ENCODE assay signal across 7 mouse cellular contexts in the genomic region with DNA sequence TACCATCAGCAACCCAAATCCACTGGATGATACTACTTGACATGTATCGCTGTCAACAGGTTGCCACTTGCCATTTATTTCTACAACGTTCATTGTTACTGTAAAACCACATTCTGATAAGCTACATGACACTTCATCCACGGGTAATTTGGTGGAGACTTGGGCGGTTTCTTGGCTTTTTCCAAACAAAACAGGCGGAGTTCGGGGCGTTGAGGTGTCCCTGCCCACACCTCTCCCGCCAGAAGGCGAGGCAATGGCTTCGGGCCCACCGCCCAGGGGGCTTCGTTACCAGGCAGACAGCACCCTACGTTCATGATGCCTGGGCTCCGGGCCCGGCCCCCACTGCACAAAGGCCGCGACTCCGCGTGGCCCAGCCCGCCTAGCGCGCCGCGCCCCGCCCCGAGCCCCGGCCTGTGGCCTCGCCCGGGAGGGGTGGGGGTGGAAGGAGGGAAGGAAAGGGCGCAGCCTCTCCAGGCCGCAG. TPM values are rescaled to one million over a fixed set of nuclear protein-coding genes. Genes with fewer than 3 reads are reported as not detected.
A peak's percentile ranks its signal among the peaks of the same experiment; 100 is the strongest.
DNase-seq lines count a peak whose midpoint lies in the region; ATAC-seq and TF ChIP-seq lines count a peak whose summit lies in the region.

No protein-coding gene starts in this region.

- ATAC-seq in hindbrain, embryonic 13.5 days (ENCODE audit: low FRiP score): peak; percentile 85
- peak; percentile 87 for ATAC-seq in liver, postnatal 0 days
- ATAC-seq in neural tube, embryonic 14.5 days (ENCODE audit: low read depth): peak; percentile 81

- peak overlapping the region; percentile 69; the same call in 1 of the 2 replicates for H3K27ac ChIP-seq in cortical plate, adult 2 months (ENCODE audit: insufficient read depth, low read length)
- H3K27ac ChIP-seq in hindbrain, embryonic 13.5 days: peak overlapping the region; percentile 90
- peak overlapping the region; percentile 92 for H3K27ac ChIP-seq in liver, postnatal 0 days (ENCODE audit: low read depth)
- H3K27ac ChIP-seq in neural tube, embryonic 14.5 days (ENCODE audit: low read depth, low read length): peak overlapping the region; percentile 83

- no peaks in the 10 kb centered on the region for H3K9me3 ChIP-seq in hindbrain, embryonic 13.5 days
- H3K9me3 ChIP-seq in liver, postnatal 0 days (ENCODE audit: low read length): no peaks in the 10 kb centered on the region
- no peaks in the 10 kb centered on the region for H3K9me3 ChIP-seq in neural tube, embryonic 14.5 days (ENCODE audit: control insufficient read depth, low read length)

- peak; percentile 35 for DNase-seq in left cerebral cortex, adult 11 months (ENCODE audit: low spot score)
- no peak for DNase-seq in left cerebral cortex, adult 18-20 months (ENCODE audit: low spot score in 2 of 2)
- peak; percentile 77 for DNase-seq in MN1 (ENCODE audit: low spot score)
- no peak for DNase-seq in liver, postnatal 0 days

- 1% methylated on average over 26 of the region's 31 CpGs for WGBS in hindbrain, embryonic 13.5 days
- WGBS in liver, postnatal 0 days (ENCODE audit: insufficient replicate concordance): 2% methylated on average over 25 of the region's 31 CpGs
- WGBS in neural tube, embryonic 14.5 days: 2% methylated on average over 21 of the region's 31 CpGs

- peak overlapping the region; percentile 75 for H3K4me3 ChIP-seq in cortical plate, adult 2 months (ENCODE audit: insufficient read depth, low read length)
- H3K4me3 ChIP-seq in hindbrain, embryonic 13.5 days: peak overlapping the region; percentile 97
- H3K4me3 ChIP-seq in liver, postnatal 0 days (ENCODE audit: low read depth, low read length): peak overlapping the region; percentile 90
- H3K4me3 ChIP-seq in neural tube, embryonic 14.5 days (ENCODE audit: low read depth, low read length): peak overlapping the region; percentile 96

- peaks cover 6% of the 10 kb centered on the region; the same call in 1 of the 2 replicates for H3K4me1 ChIP-seq in cortical plate, adult 2 months (ENCODE audit: control insufficient read depth, insufficient read depth, low read length)
- H3K4me1 ChIP-seq in hindbrain, embryonic 13.5 days (replicated peaks): peaks cover 36% of the 10 kb centered on the region
- peaks cover 20% of the 10 kb centered on the region for H3K4me1 ChIP-seq in liver, postnatal 0 days (ENCODE audit: insufficient read depth)
- peaks cover 23% of the 10 kb centered on the region for H3K4me1 ChIP-seq in neural tube, embryonic 14.5 days (ENCODE audit: control insufficient read depth, insufficient read depth, low read length)

- H3K36me3 ChIP-seq in hindbrain, embryonic 13.5 days: peaks cover 18% of the 10 kb centered on the region
- H3K36me3 ChIP-seq in liver, postnatal 0 days (replicated peaks; ENCODE audit: insufficient read depth, low read length): peaks cover 23% of the 10 kb centered on the region
- peaks cover 13% of the 10 kb centered on the region for H3K36me3 ChIP-seq in neural tube, embryonic 14.5 days (ENCODE audit: control insufficient read depth, insufficient read depth, low read length)

- peak overlapping the region; percentile 98 for H3K9ac ChIP-seq in hindbrain, embryonic 13.5 days
- H3K9ac ChIP-seq in liver, postnatal 0 days (replicated peaks): peak overlapping the region; percentile 90
- peak overlapping the region; percentile 90 for H3K9ac ChIP-seq in neural tube, embryonic 14.5 days (replicated peaks; ENCODE audit: low read depth, low read length)

- TF ChIP-seq POLR2A in cortical plate, adult 2 months (IDR thresholded peaks at IDR 0.05; ENCODE audit: extremely low read depth, insufficient read depth, low read length): no peak

- TF ChIP-seq EP300 in liver, postnatal 0 days (IDR thresholded peaks at IDR 0.05; ENCODE audit: low read depth): no peak

- H3K4me2 ChIP-seq in hindbrain, embryonic 13.5 days: peak overlapping the region; percentile 95
- H3K4me2 ChIP-seq in liver, postnatal 0 days (ENCODE audit: low read depth, low read length): peak overlapping the region; percentile 80
- H3K4me2 ChIP-seq in neural tube, embryonic 14.5 days (ENCODE audit: low read depth, low read length): peak overlapping the region; percentile 78

- no peak for TF ChIP-seq CTCF in cortical plate, adult 2 months (IDR thresholded peaks at IDR 0.05; ENCODE audit: extremely low read depth, insufficient read depth, low read length)
- TF ChIP-seq CTCF in liver, postnatal 0 days (IDR thresholded peaks at IDR 0.05; ENCODE audit: low read depth): no peak

- H3K27me3 ChIP-seq in hindbrain, embryonic 13.5 days: no peaks in the 10 kb centered on the region
- no peaks in the 10 kb centered on the region for H3K27me3 ChIP-seq in liver, postnatal 0 days (ENCODE audit: insufficient read depth, low read length)
- no peaks in the 10 kb centered on the region for H3K27me3 ChIP-seq in neural tube, embryonic 14.5 days (ENCODE audit: control insufficient read depth, insufficient read depth, low read length)

RNA-seq across cellular contexts. Expression of gene Dgcr8, which starts 0.4 kb away (rescaled TPM):
- total RNA-seq in left cerebral cortex, adult 18-20 months (2021): 10 to 100 TPM; 41.7 to 42.4 TPM
- polyA plus RNA-seq in cortical plate, adult 2 months (2012; rRNA removed): 36.3 and 40.9 TPM in 2 replicates
- polyA plus RNA-seq in hindbrain, embryonic 13.5 days (2015; fragmentation: Nextera tagmentation; extraction: Ambion mirVana): 34.8 and 37.4 TPM in 2 replicates
- polyA plus RNA-seq in liver, postnatal 0 days (2015; fragmentation: Nextera tagmentation; extraction: Ambion mirVana): 5.4 and 9.2 TPM in 2 replicates
- polyA plus RNA-seq in neural tube, embryonic 14.5 days (2014; fragmentation: Nextera tagmentation; extraction: Ambion mirVana): 40.8 and 42.1 TPM in 2 replicates

RNA-seq across cellular contexts. Expression of gene Gm49776, which starts 30.5 kb away (rescaled TPM):
- total RNA-seq in left cerebral cortex, adult 18-20 months (2021): not detected
- 0.36 TPM in 1 of 2 replicates, not detected in the other for polyA plus RNA-seq in cortical plate, adult 2 months (2012; rRNA removed)
- 3.3 TPM in 1 of 2 replicates, not detected in the other for polyA plus RNA-seq in hindbrain, embryonic 13.5 days (2015; fragmentation: Nextera tagmentation; extraction: Ambion mirVana)
- polyA plus RNA-seq in liver, postnatal 0 days (2015; fragmentation: Nextera tagmentation; extraction: Ambion mirVana): 1.1 TPM in 1 of 2 replicates, not detected in the other
- not detected in 2 replicates for polyA plus RNA-seq in neural tube, embryonic 14.5 days (2014; fragmentation: Nextera tagmentation; extraction: Ambion mirVana)

RNA-seq across cellular contexts. Expression of gene Ranbp1, which starts 40.1 kb away (rescaled TPM):
- total RNA-seq in left cerebral cortex, adult 18-20 months (2021): 10 to 100 TPM; 85.5 to 91.0 TPM
- 92.3 and 95.1 TPM in 2 replicates for polyA plus RNA-seq in cortical plate, adult 2 months (2012; rRNA removed)
- 444 and 462 TPM in 2 replicates for polyA plus RNA-seq in hindbrain, embryonic 13.5 days (2015; fragmentation: Nextera tagmentation; extraction: Ambion mirVana)
- 156 and 160 TPM in 2 replicates for polyA plus RNA-seq in liver, postnatal 0 days (2015; fragmentation: Nextera tagmentation; extraction: Ambion mirVana)
- 400 and 407 TPM in 2 replicates for polyA plus RNA-seq in neural tube, embryonic 14.5 days (2014; fragmentation: Nextera tagmentation; extraction: Ambion mirVana)

RNA-seq across cellular contexts. Expression of gene Trmt2a, which starts 40.1 kb away (rescaled TPM):
- total RNA-seq in left cerebral cortex, adult 18-20 months (2021): 10 to 100 TPM; 41.8 to 48.5 TPM
- polyA plus RNA-seq in cortical plate, adult 2 months (2012; rRNA removed): 72.9 and 84.7 TPM in 2 replicates
- 95.8 and 98.7 TPM in 2 replicates for polyA plus RNA-seq in hindbrain, embryonic 13.5 days (2015; fragmentation: Nextera tagmentation; extraction: Ambion mirVana)
- 22.9 and 23.3 TPM in 2 replicates for polyA plus RNA-seq in liver, postnatal 0 days (2015; fragmentation: Nextera tagmentation; extraction: Ambion mirVana)
- 78.4 and 81.5 TPM in 2 replicates for polyA plus RNA-seq in neural tube, embryonic 14.5 days (2014; fragmentation: Nextera tagmentation; extraction: Ambion mirVana)

RNA-seq across cellular contexts. Expression of gene Zdhhc8, which starts 53.7 kb away (rescaled TPM):
- total RNA-seq in left cerebral cortex, adult 18-20 months (2021): 100 to 1,000 TPM; 106 to 124 TPM
- 176 and 186 TPM in 2 replicates for polyA plus RNA-seq in cortical plate, adult 2 months (2012; rRNA removed)
- polyA plus RNA-seq in hindbrain, embryonic 13.5 days (2015; fragmentation: Nextera tagmentation; extraction: Ambion mirVana): 11.9 and 12.2 TPM in 2 replicates
- 1.3 and 1.6 TPM in 2 replicates for polyA plus RNA-seq in liver, postnatal 0 days (2015; fragmentation: Nextera tagmentation; extraction: Ambion mirVana)
- 12.2 and 13.9 TPM in 2 replicates for polyA plus RNA-seq in neural tube, embryonic 14.5 days (2014; fragmentation: Nextera tagmentation; extraction: Ambion mirVana)

Comparison
In these comparisons a context has a peak if more than half of its experiments do, and no peak if none do; other contexts are left out.
1. DNase-seq: peak in left cerebral cortex, adult 11 months (single experiment) and MN1 (single experiment); none in left cerebral cortex, adult 18-20 months (0 of 2) and liver, postnatal 0 days (single experiment).
2. Peak in every context shown above with its lines, with median percentiles within 50 percentile points of each other: H3K27ac ChIP-seq, H3K4me3 ChIP-seq, ATAC-seq, H3K4me2 ChIP-seq and H3K9ac ChIP-seq.